Mouse (Mus musculus) neural tube, embryonic 11.5 days (tissue): ENCODE data around the gene Vps54. TPM values are rescaled to one million over a fixed set of nuclear protein-coding genes. Genes with fewer than 3 reads are reported as not detected.

Experiments used
- ATAC-seq: fragments of 200-750 bp; cut with Nextera tagmentation; 2 replicates; pipeline ENCODE4 v1.8.0; 2017; ENCODE audit warnings: moderate number of reproducible peaks, mild to moderate bottlenecking, moderate TSS enrichment, moderate library complexity; ENCODE audit not compliant: insufficient read depth, low FRiP score, low TSS enrichment
- DNase-seq: peaks from one replicate; pipeline ENCODE4 v3.0.0-alpha.2; 2015; ENCODE audit warnings: low spot score
- H3K27ac ChIP-seq: fragments of 300-500 bp; sonication (generic); 2 replicates; pipeline ENCODE4 v1.5.1; 2014; ENCODE audit warnings: low read depth, mild to moderate bottlenecking, low read length
- H3K27me3 ChIP-seq: fragments of 300-500 bp; sonication (generic); 2 replicates; pipeline ENCODE4 v1.6.1; 2014; ENCODE audit warnings: mild to moderate bottlenecking, low read length, mixed read lengths; ENCODE audit not compliant: control insufficient read depth, insufficient read depth
- H3K36me3 ChIP-seq: fragments of 300-500 bp; sonication (generic); 2 replicates; pipeline ENCODE4 v1.6.1; 2014; ENCODE audit warnings: mild to moderate bottlenecking, low read length, moderate library complexity, mixed read lengths; ENCODE audit not compliant: control insufficient read depth, insufficient read depth
- H3K4me1 ChIP-seq: fragments of 300-500 bp; sonication (generic); 2 replicates; pipeline ENCODE4 v1.6.1; 2014; ENCODE audit warnings: low read length, mixed read lengths; ENCODE audit not compliant: control insufficient read depth, insufficient read depth
- H3K4me2 ChIP-seq: fragments of 300-500 bp; sonication (generic); 2 replicates; pipeline ENCODE4 v1.6.1; 2014; ENCODE audit warnings: low read depth, mild to moderate bottlenecking, moderate library complexity
- H3K4me3 ChIP-seq: fragments of 300-500 bp; sonication (generic); 2 replicates; pipeline ENCODE4 v1.5.1; 2014; ENCODE audit warnings: low read depth, low read length
- H3K9ac ChIP-seq: fragments of 300-500 bp; sonication (generic); 2 replicates; pipeline ENCODE4 v1.6.1; 2014; ENCODE audit warnings: mild to moderate bottlenecking, low read length
- H3K9me3 ChIP-seq: fragments of 300-500 bp; sonication (generic); 2 replicates; pipeline ENCODE4 v1.6.1; 2016; ENCODE audit warnings: low read length; ENCODE audit not compliant: control insufficient read depth
- WGBS: fragments of 180-500 bp; shearing (Covaris S2); extraction: QIAGEN DNeasy Blood & Tissue Kit; methylation state at CpG from one replicate; pipeline ENCODE4 v1.1.7; 2014; 5-methylcytosine and 5-hydroxymethylcytosine counted together
- microRNA counts: library from miRNA; unstranded; fragments of <30 nt; microRNA quantifications from one replicate; lab custom pipeline; 2015
- microRNA-seq: library from miRNA; unstranded; fragments of <30 nt; microRNA quantifications from one replicate; pipeline ENCODE4, GENCODE M21; 2016
- polyA plus RNA-seq: library from polyadenylated mRNA; unstranded; fragments of >200 nt; fragmentation: Nextera tagmentation; extraction: Ambion mirVana; gene quantifications from 2 replicates; pipeline ENCODE4 v1.2.1, GENCODE M21; 2014

Vps54 gene
- polyA plus RNA-seq, 1 experiment from 2014 or later, result 13.2 TPM

- DNase-seq, result peak; percentile 83
- H3K4me3 ChIP-seq, result peak overlapping the region; percentile 63
- peaks cover 12% of the 10 kb centered on the region; the same call in 1 of the 2 replicates for H3K4me1 ChIP-seq
- H3K27ac ChIP-seq, result peak overlapping the region; percentile 80
- peak overlapping the region; percentile 62 for H3K9ac ChIP-seq
- H3K27me3 ChIP-seq, result no peaks in the 10 kb centered on the region
- ATAC-seq, result peak; percentile 93
- H3K4me2 ChIP-seq, result peak overlapping the region; percentile 48
- no peaks in the 10 kb centered on the region for H3K9me3 ChIP-seq
- WGBS, result 0% methylated on average over 46 of the region's 69 CpGs
- no peaks in the 10 kb centered on the region for H3K36me3 ChIP-seq
Measured at GRCm38 (mm10) chr11:21370399-21371121, 131.5 kb downstream of the Vps54 start.

MicroRNAs within 50 kb of the gene (microRNA counts, 519-probe panel; counts per million panel counts)
- microRNA mmu-miR-1933-3p (lab: Ali Mortazavi, UCI), result 171 counts per million, percentile 57 among the panel's probes with 10 or more counts
- microRNA mmu-miR-1933-5p (lab: Ali Mortazavi, UCI), result 171 counts per million, percentile 57 among the panel's probes with 10 or more counts

Small RNAs within 50 kb of the gene (microRNA-seq; reads per million reads assigned to microRNA genes)
- 0.78 reads per million for gene Mir1933

Other genes with a start within 250 kb of the Vps54 start
- gene Peli1, start 148.0 kb upstream of the Vps54 start, polyA plus RNA-seq, result 107 and 108 TPM in 2 replicates
- 69.3 and 72.5 TPM in 2 replicates for gene Ugp2, start 131.9 kb downstream of the Vps54 start, polyA plus RNA-seq